9 mouse cellular contexts compared by ENCODE assay signal in the genomic region with DNA sequence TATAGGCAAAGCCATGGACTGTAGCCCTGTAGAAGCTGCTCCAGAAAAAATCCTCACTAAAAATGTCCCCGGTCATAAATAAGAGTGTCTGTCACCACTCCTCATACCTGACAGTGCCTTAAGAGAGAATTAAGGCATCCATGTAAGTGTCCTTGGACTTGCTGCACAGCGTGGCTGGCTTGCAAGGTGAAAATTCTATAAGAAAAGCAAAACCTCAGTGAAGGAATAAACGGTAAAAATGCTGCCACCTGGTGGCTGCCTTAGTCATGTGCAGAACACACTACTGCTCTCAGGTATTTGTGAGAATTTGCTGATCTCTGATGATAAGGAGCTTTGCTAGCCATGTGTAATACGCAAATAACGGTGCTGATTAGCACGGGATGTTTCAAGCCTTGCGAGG.
A peak's percentile ranks its signal among the peaks of the same experiment; 100 is the strongest.
DNase-seq lines count a peak whose midpoint lies in the region; ATAC-seq lines count a peak whose summit lies in the region.
"Had no signal": no experiment of that assay in that cellular context is flagged by ENCODE, and none has a peak within 500 bp of the region (broad histone marks: within the 10 kb centered on the region; RNA-seq: fewer than 3 reads in every experiment).

No protein-coding gene starts in this region.

- H3K27me3 ChIP-seq in kidney, embryonic 15.5 days: no peaks in the 10 kb centered on the region
- no peaks in the 10 kb centered on the region for H3K27me3 ChIP-seq in midbrain, embryonic 15.5 days (replicated peaks)
- H3K27me3 ChIP-seq: megakaryocyte, embryonic 14.5 days had no signal

- H3K27ac ChIP-seq in kidney, embryonic 15.5 days: no peak overlapping the region
- no peak overlapping the region for H3K27ac ChIP-seq in midbrain, embryonic 15.5 days

- H3K4me3 ChIP-seq in kidney, embryonic 15.5 days (replicated peaks): no peak overlapping the region
- H3K4me3 ChIP-seq in midbrain, embryonic 15.5 days: no peak overlapping the region
- H3K4me3 ChIP-seq: megakaryocyte, embryonic 14.5 days had no signal

- DNase-seq in kidney, adult 18-20 months: peak; percentile 43
- peak; percentile 80 for DNase-seq in NIH3T3 (ENCODE audit: low read depth)
- peak; percentile 86 to 88 for DNase-seq in cerebellum, postnatal 10 days
- DNase-seq in heart, postnatal 36 days: peak; percentile 4 to 23
- DNase-seq in left cerebral cortex, adult 11 months (ENCODE audit: low spot score): peak; percentile 31
- peak; percentile 6 for DNase-seq in yolk sac, embryonic 10.5 days (ENCODE audit: low spot score)

- H3K36me3 ChIP-seq in kidney, embryonic 15.5 days: no peaks in the 10 kb centered on the region
- H3K36me3 ChIP-seq in midbrain, embryonic 15.5 days (replicated peaks): no peaks in the 10 kb centered on the region

- H3K9me3 ChIP-seq in kidney, embryonic 15.5 days (replicated peaks): no peaks in the 10 kb centered on the region
- H3K9me3 ChIP-seq in midbrain, embryonic 15.5 days: no peaks in the 10 kb centered on the region
- H3K9me3 ChIP-seq: megakaryocyte, embryonic 14.5 days had no signal

- WGBS in kidney, embryonic 15.5 days: 36% methylated on average over 7 of the region's 7 CpGs
- WGBS in midbrain, embryonic 15.5 days: 26% methylated on average over 7 of the region's 7 CpGs

- no peak overlapping the region for H3K4me2 ChIP-seq in kidney, embryonic 15.5 days
- H3K4me2 ChIP-seq in midbrain, embryonic 15.5 days: no peak overlapping the region

- ATAC-seq in kidney, embryonic 15.5 days (replicated peaks; ENCODE audit: low FRiP score): no peak
- ATAC-seq in midbrain, embryonic 15.5 days (replicated peaks): peak; percentile 70

- intact Hi-C loops in heart, postnatal 36 days (cut with DNase I): loop anchor here (2.0 to 10.0 kb wide), 2 partner anchors 541 to 1781 kb away; no protein-coding TSS in a partner anchor

- no peak overlapping the region for H3K9ac ChIP-seq in kidney, embryonic 15.5 days
- H3K9ac ChIP-seq in midbrain, embryonic 15.5 days: no peak overlapping the region

- no peaks in the 10 kb centered on the region for H3K4me1 ChIP-seq in kidney, embryonic 15.5 days
- no peaks in the 10 kb centered on the region for H3K4me1 ChIP-seq in midbrain, embryonic 15.5 days
- H3K4me1 ChIP-seq: megakaryocyte, embryonic 14.5 days had no signal

Comparison
In these comparisons a context has a peak if more than half of its experiments do, and no peak if none do; other contexts are left out.
1. DNase-seq: peak in every context shown above with its lines; median percentile 87 in cerebellum, postnatal 10 days; 80 in NIH3T3; 43 in kidney, adult 18-20 months; 31 in left cerebral cortex, adult 11 months; 14 in heart, postnatal 36 days; 6 in yolk sac, embryonic 10.5 days.